Mouse (Mus musculus): Measurements from ENCODE around the gene Rrnad1. TPM values are rescaled to one million over a fixed set of nuclear protein-coding genes. Genes with fewer than 3 reads are reported as not detected.

The Rrnad1 gene
- polyA plus RNA-seq, 1 experiment: 7.1 TPM

DNA sequence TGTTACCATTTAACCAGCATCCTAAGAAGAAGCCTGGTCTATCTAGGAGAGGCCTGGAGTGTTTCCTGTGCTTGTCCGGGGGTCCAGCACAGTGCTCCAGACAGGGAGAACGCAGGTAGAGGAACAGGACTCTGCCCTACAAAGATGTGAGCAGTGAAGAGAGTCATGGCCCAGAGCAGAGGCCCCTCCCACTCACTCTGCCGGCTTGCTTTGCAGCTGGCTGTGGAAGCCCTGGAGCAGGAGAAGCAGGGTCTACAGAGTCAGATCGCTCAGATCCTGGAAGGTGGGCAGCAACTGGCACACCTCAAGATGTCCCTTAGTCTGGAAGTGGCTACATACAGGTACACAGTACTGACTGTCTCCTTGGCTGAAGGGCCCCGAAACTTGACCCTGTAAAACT lies 42.3 kb upstream of the Rrnad1 start:
- Histone ChIP-seq H3K4me3 (ENCODE audit: insufficient read depth, poor library complexity, severe bottlenecking) (peak overlapping the region; percentile 72), H3K79me3 (ENCODE audit: low read depth) (peaks cover 48% of the 10 kb centered on the region)

DNA sequence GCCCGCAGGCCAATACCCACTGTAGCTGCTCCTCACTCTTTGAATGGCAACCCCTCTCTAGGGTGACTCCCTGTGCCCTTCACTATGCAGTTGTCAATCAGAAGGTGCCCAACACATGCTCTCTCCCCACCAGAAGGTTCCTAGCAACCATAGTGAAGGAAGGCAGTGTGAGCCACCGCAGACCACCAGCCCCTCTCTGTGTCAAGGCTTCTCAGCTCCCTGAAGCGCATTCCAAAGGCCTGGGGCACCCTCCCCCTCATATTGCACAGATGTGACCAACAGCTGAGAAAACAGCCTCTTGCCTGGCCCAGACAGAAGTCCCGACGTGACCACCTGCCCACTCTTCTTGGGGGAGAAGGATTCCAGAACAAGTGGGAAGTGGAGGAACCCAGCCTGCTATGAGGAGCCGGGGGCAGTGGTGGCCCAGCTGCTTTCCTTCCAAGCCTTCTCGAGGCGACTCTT lies 41.7 kb upstream of the Rrnad1 start:
- TF ChIP-seq CEBPB (IDR thresholded peaks at IDR 0.05; ENCODE audit: low read depth) (no peak), MYOD1 (IDR thresholded peaks at IDR 0.05; ENCODE audit: control insufficient read depth, insufficient read length, low read depth) (peak; percentile 76)
- H3ac ChIP-seq (ENCODE audit: control insufficient read depth, insufficient read length, low read depth): peak overlapping the region; percentile 85

More for the DNA sequence above, 42.3 kb upstream of the Rrnad1 start:
- Histone ChIP-seq H3ac (ENCODE audit: control insufficient read depth, insufficient read length, low read depth) (peak overlapping the region; percentile 85), H3K27me3 (ENCODE audit: control insufficient read depth, insufficient read depth, insufficient read length) (no peaks in the 10 kb centered on the region), H3K79me2 (ENCODE audit: control insufficient read depth, insufficient read depth) (peaks cover 57% of the 10 kb centered on the region), H3K36me3 (ENCODE audit: control insufficient read depth, insufficient read depth) (peaks cover 48% of the 10 kb centered on the region)
- no peak for TF ChIP-seq MAX (IDR thresholded peaks at IDR 0.05)
- TF ChIP-seq FOSL1 (IDR thresholded peaks at IDR 0.05; ENCODE audit: insufficient read depth, low read length, poor library complexity, severe bottlenecking): no peak
- no peak for TF ChIP-seq CEBPB (IDR thresholded peaks at IDR 0.05; ENCODE audit: low read depth)
- no peak for TF ChIP-seq MYOG (IDR thresholded peaks at IDR 0.05; ENCODE audit: control insufficient read depth, extremely low read depth, insufficient read length)
- TF ChIP-seq MYOD1 (IDR thresholded peaks at IDR 0.05; ENCODE audit: control insufficient read depth, insufficient read length, low read depth): no peak

GRCm38 (mm10) chr3:87971489-87972202 lies 41.1 kb upstream of the Rrnad1 start:
- Histone ChIP-seq H3K36me3 (ENCODE audit: control insufficient read depth, insufficient read depth) (peaks cover 36% of the 10 kb centered on the region), H3K79me2 (ENCODE audit: control insufficient read depth, insufficient read depth) (peaks cover 56% of the 10 kb centered on the region), H3K4me3 (ENCODE audit: insufficient read depth, poor library complexity, severe bottlenecking) (peak overlapping the region; percentile 72), H3ac (ENCODE audit: control insufficient read depth, insufficient read length, low read depth) (peak overlapping the region; percentile 85), H3K79me3 (ENCODE audit: low read depth) (peaks cover 46% of the 10 kb centered on the region), H3K27me3 (ENCODE audit: control insufficient read depth, insufficient read depth, insufficient read length) (no peaks in the 10 kb centered on the region)
- no peak for TF ChIP-seq MAX (IDR thresholded peaks at IDR 0.05)
- TF ChIP-seq CTCF (IDR thresholded peaks at IDR 0.05; ENCODE audit: control insufficient read depth, insufficient read depth, insufficient read length): no peak
- no peak for TF ChIP-seq USF1 (IDR thresholded peaks at IDR 0.05; ENCODE audit: low read depth)
- no peak for TF ChIP-seq CEBPB (IDR thresholded peaks at IDR 0.05; ENCODE audit: low read depth)
- TF ChIP-seq MYOG (IDR thresholded peaks at IDR 0.05; ENCODE audit: control insufficient read depth, extremely low read depth, insufficient read length): no peak
- no peak for TF ChIP-seq FOSL1 (IDR thresholded peaks at IDR 0.05; ENCODE audit: insufficient read depth, low read length, poor library complexity, severe bottlenecking)
- TF ChIP-seq MYOD1 (IDR thresholded peaks at IDR 0.05; ENCODE audit: control insufficient read depth, insufficient read length, low read depth): no peak

More for the DNA sequence above, 41.7 kb upstream of the Rrnad1 start:
- Histone ChIP-seq H3K79me3 (ENCODE audit: low read depth) (peaks cover 48% of the 10 kb centered on the region), H3K4me3 (ENCODE audit: insufficient read depth, poor library complexity, severe bottlenecking) (peak overlapping the region; percentile 72), H3K27me3 (ENCODE audit: control insufficient read depth, insufficient read depth, insufficient read length) (no peaks in the 10 kb centered on the region), H3K36me3 (ENCODE audit: control insufficient read depth, insufficient read depth) (peaks cover 42% of the 10 kb centered on the region), H3K79me2 (ENCODE audit: control insufficient read depth, insufficient read depth) (peaks cover 57% of the 10 kb centered on the region)

- H3K36me3 ChIP-seq (ENCODE audit: control insufficient read depth, insufficient read depth): peaks cover 30% of the 10 kb centered on the region
- peak within 1 kb of the TSS; percentile 72 for H3K4me3 ChIP-seq (ENCODE audit: insufficient read depth, poor library complexity, severe bottlenecking)
- H3K27me3 ChIP-seq (ENCODE audit: control insufficient read depth, insufficient read depth, insufficient read length): no peaks in the 10 kb centered on the region
- H3K79me3 ChIP-seq (ENCODE audit: low read depth): peaks cover 45% of the 10 kb centered on the region
- TF ChIP-seq CTCF (IDR thresholded peaks at IDR 0.05; ENCODE audit: control insufficient read depth, insufficient read depth, insufficient read length) (no peak), MAX (IDR thresholded peaks at IDR 0.05) (peak; percentile 44)
- peak within 1 kb of the TSS; percentile 85 for H3ac ChIP-seq (ENCODE audit: control insufficient read depth, insufficient read length, low read depth)
- peaks cover 51% of the 10 kb centered on the region for H3K79me2 ChIP-seq (ENCODE audit: control insufficient read depth, insufficient read depth)
These were observed 40.5 kb upstream of the Rrnad1 start, which contains the start of gene Nes for GRCm38 (mm10) chr3:87970939-87971488. Gene Nes, plus strand, starts transcription at chr3:87971078.

GRCm38 (mm10) chr3:87970184-87970938 lies 39.8 kb upstream of the Rrnad1 start:
- no peaks in the 10 kb centered on the region for H3K27me3 ChIP-seq (ENCODE audit: control insufficient read depth, insufficient read depth, insufficient read length)
- H3K36me3 ChIP-seq (ENCODE audit: control insufficient read depth, insufficient read depth): peaks cover 24% of the 10 kb centered on the region
- H3K4me3 ChIP-seq (ENCODE audit: insufficient read depth, poor library complexity, severe bottlenecking): peak overlapping the region; percentile 72
- no peak for TF ChIP-seq FOSL1 (IDR thresholded peaks at IDR 0.05; ENCODE audit: insufficient read depth, low read length, poor library complexity, severe bottlenecking)
- TF ChIP-seq CTCF (IDR thresholded peaks at IDR 0.05; ENCODE audit: control insufficient read depth, insufficient read depth, insufficient read length): no peak
- no peak for TF ChIP-seq MYOD1 (IDR thresholded peaks at IDR 0.05; ENCODE audit: control insufficient read depth, insufficient read length, low read depth)
- TF ChIP-seq USF1 (IDR thresholded peaks at IDR 0.05; ENCODE audit: low read depth): no peak
- TF ChIP-seq MAX (IDR thresholded peaks at IDR 0.05): no peak
- no peak for TF ChIP-seq CEBPB (IDR thresholded peaks at IDR 0.05; ENCODE audit: low read depth)
- no peak for TF ChIP-seq MYOG (IDR thresholded peaks at IDR 0.05; ENCODE audit: control insufficient read depth, extremely low read depth, insufficient read length)
- H3K79me3 ChIP-seq (ENCODE audit: low read depth): peaks cover 42% of the 10 kb centered on the region
- H3K79me2 ChIP-seq (ENCODE audit: control insufficient read depth, insufficient read depth): peaks cover 45% of the 10 kb centered on the region
- peak overlapping the region; percentile 76 for H3ac ChIP-seq (ENCODE audit: control insufficient read depth, insufficient read length, low read depth)
